Mouse (Mus musculus): ENCODE data around the gene Sucnr1. TPM values are rescaled to one million over a fixed set of nuclear protein-coding genes. Genes with fewer than 3 reads are reported as not detected.

Gene Sucnr1
- polyA plus RNA-seq (2012; rRNA removed), result 0.04 and 0.11 TPM in 2 replicates
- 0.40 TPM in 1 of 2 replicates, not detected in the other for polyA plus RNA-seq (2014; fragmentation: Nextera tagmentation; extraction: Ambion mirVana)

GRCm38 (mm10) chr3:60081648-60082047 is at the start of gene Sucnr1:
Sucnr1 (plus strand) TSS chr3:60081869.
- no peak within 1 kb of the TSS for H3K27ac ChIP-seq
- DNase-seq (ENCODE audit: low read depth in 3 of 3, low spot score in 3 of 3) (no peak), ATAC-seq (ENCODE audit: insufficient read depth) (no peak)
- H3K27me3 ChIP-seq (ENCODE audit: control insufficient read depth, insufficient read depth, low read length), result no peaks in the 10 kb centered on the region
- H3K4me3 ChIP-seq (ENCODE audit: insufficient read depth in 1 of 2, low read depth in 2 of 2, low read length in 2 of 2), result no peak within 1 kb of the TSS
- H3K9ac ChIP-seq (replicated peaks), result no peak within 1 kb of the TSS
- peaks cover 0 to 8% of the 10 kb centered on the region in 2 experiments; a peak in 1 of 4 replicates for H3K4me1 ChIP-seq (replicated peaks; ENCODE audit: control insufficient read depth in 2 of 2, insufficient read depth in 2 of 2, low read length in 1 of 2)
- no peaks in the 10 kb centered on the region for H3K9me3 ChIP-seq (ENCODE audit: control insufficient read depth, low read length)
- TF ChIP-seq CTCF (IDR thresholded peaks at IDR 0.05; ENCODE audit: low read depth) (no peak), EP300 (IDR thresholded peaks at IDR 0.05; ENCODE audit: low read depth) (no peak)
- WGBS (ENCODE audit: insufficient replicate concordance), result 39% methylated on average over 4 of the region's 4 CpGs
- H3K4me2 ChIP-seq (ENCODE audit: low read depth), result no peak within 1 kb of the TSS
- no peaks in the 10 kb centered on the region for H3K36me3 ChIP-seq (replicated peaks; ENCODE audit: control insufficient read depth, insufficient read depth, low read depth)

GRCm38 (mm10) chr3:60046221-60046913 is 35.3 kb upstream of the Sucnr1 start:
- Histone ChIP-seq H3K4me1 (replicated peaks; ENCODE audit: control insufficient read depth in 2 of 2, insufficient read depth in 2 of 2, low read length in 1 of 2) (no peaks in the 10 kb centered on the region), H3K27ac (no peak overlapping the region), H3K4me3 (ENCODE audit: insufficient read depth in 1 of 2, low read depth in 2 of 2, low read length in 2 of 2) (no peak overlapping the region), H3K4me2 (ENCODE audit: low read depth) (no peak overlapping the region), H3K36me3 (replicated peaks; ENCODE audit: control insufficient read depth, insufficient read depth, low read depth) (no peaks in the 10 kb centered on the region), H3K9ac (replicated peaks) (no peak overlapping the region), H3K9me3 (ENCODE audit: control insufficient read depth, low read length) (no peaks in the 10 kb centered on the region), H3K27me3 (ENCODE audit: control insufficient read depth, insufficient read depth, low read length) (no peaks in the 10 kb centered on the region)
- WGBS (ENCODE audit: insufficient replicate concordance), result 58% methylated on average over 3 of the region's 3 CpGs
- DNase-seq (ENCODE audit: low read depth in 3 of 3, low spot score in 3 of 3) (no peak), ATAC-seq (ENCODE audit: insufficient read depth) (no peak)
- TF ChIP-seq CTCF (IDR thresholded peaks at IDR 0.05; ENCODE audit: low read depth), result no peak

GRCm38 (mm10) chr3:60053231-60053927 is 28.3 kb upstream of the Sucnr1 start:
- no peak for ATAC-seq (ENCODE audit: insufficient read depth)
- H3K4me2 ChIP-seq (ENCODE audit: low read depth), result no peak overlapping the region

GRCm38 (mm10) chr3:60053931-60054330 is 27.7 kb upstream of the Sucnr1 start:
- DNase-seq (ENCODE audit: low read depth in 3 of 3, low spot score in 3 of 3) (no peak), ATAC-seq (ENCODE audit: insufficient read depth) (no peak)

More at GRCm38 (mm10) chr3:60053231-60053927, 28.3 kb upstream of the Sucnr1 start:
- WGBS (ENCODE audit: insufficient replicate concordance), result 32% methylated on average over 3 of the region's 3 CpGs
- TF ChIP-seq CTCF (IDR thresholded peaks at IDR 0.05; ENCODE audit: low read depth) (no peak), EP300 (IDR thresholded peaks at IDR 0.05; ENCODE audit: low read depth) (no peak)
- H3K4me1 ChIP-seq (replicated peaks; ENCODE audit: control insufficient read depth in 2 of 2, insufficient read depth in 2 of 2, low read length in 1 of 2), result no peaks in the 10 kb centered on the region
- no peaks in the 10 kb centered on the region for H3K9me3 ChIP-seq (ENCODE audit: control insufficient read depth, low read length)
- H3K4me3 ChIP-seq (ENCODE audit: insufficient read depth in 1 of 2, low read depth in 2 of 2, low read length in 2 of 2), result no peak overlapping the region
- DNase-seq (ENCODE audit: low read depth in 3 of 3, low spot score in 3 of 3), result no peak
- H3K27me3 ChIP-seq (ENCODE audit: control insufficient read depth, insufficient read depth, low read length), result no peaks in the 10 kb centered on the region
- no peak overlapping the region for H3K9ac ChIP-seq (replicated peaks)
- no peak overlapping the region for H3K27ac ChIP-seq
- no peaks in the 10 kb centered on the region for H3K36me3 ChIP-seq (replicated peaks; ENCODE audit: control insufficient read depth, insufficient read depth, low read depth)

GRCm38 (mm10) chr3:60056451-60056850 is 25.2 kb upstream of the Sucnr1 start:
- no peak for DNase-seq (ENCODE audit: low read depth in 3 of 3, low spot score in 3 of 3)
- WGBS (ENCODE audit: insufficient replicate concordance), result 20% methylated on average over 3 of the region's 3 CpGs

More at GRCm38 (mm10) chr3:60053931-60054330, 27.7 kb upstream of the Sucnr1 start:
- no peaks in the 10 kb centered on the region for H3K27me3 ChIP-seq (ENCODE audit: control insufficient read depth, insufficient read depth, low read length)
- no peak overlapping the region for H3K4me3 ChIP-seq (ENCODE audit: insufficient read depth in 1 of 2, low read depth in 2 of 2, low read length in 2 of 2)
- WGBS (ENCODE audit: insufficient replicate concordance), result 78% methylated on average over 2 of the region's 2 CpGs
- no peak overlapping the region for H3K4me2 ChIP-seq (ENCODE audit: low read depth)
- no peaks in the 10 kb centered on the region for H3K36me3 ChIP-seq (replicated peaks; ENCODE audit: control insufficient read depth, insufficient read depth, low read depth)
- H3K9ac ChIP-seq (replicated peaks), result no peak overlapping the region
- no peak overlapping the region for H3K27ac ChIP-seq
- no peaks in the 10 kb centered on the region for H3K4me1 ChIP-seq (replicated peaks; ENCODE audit: control insufficient read depth in 2 of 2, insufficient read depth in 2 of 2, low read length in 1 of 2)
- TF ChIP-seq EP300 (IDR thresholded peaks at IDR 0.05; ENCODE audit: low read depth) (no peak), CTCF (IDR thresholded peaks at IDR 0.05; ENCODE audit: low read depth) (no peak)
- H3K9me3 ChIP-seq (ENCODE audit: control insufficient read depth, low read length), result no peaks in the 10 kb centered on the region

More at GRCm38 (mm10) chr3:60056451-60056850, 25.2 kb upstream of the Sucnr1 start:
- H3K4me1 ChIP-seq (replicated peaks; ENCODE audit: control insufficient read depth in 2 of 2, insufficient read depth in 2 of 2, low read length in 1 of 2), result no peaks in the 10 kb centered on the region
- no peaks in the 10 kb centered on the region for H3K9me3 ChIP-seq (ENCODE audit: control insufficient read depth, low read length)
- ATAC-seq (ENCODE audit: insufficient read depth), result no peak
- TF ChIP-seq CTCF (IDR thresholded peaks at IDR 0.05; ENCODE audit: low read depth) (peak; percentile 27; the same call in 1 of the 2 replicates), EP300 (IDR thresholded peaks at IDR 0.05; ENCODE audit: low read depth) (no peak)
- no peaks in the 10 kb centered on the region for H3K36me3 ChIP-seq (replicated peaks; ENCODE audit: control insufficient read depth, insufficient read depth, low read depth)
- no peaks in the 10 kb centered on the region for H3K27me3 ChIP-seq (ENCODE audit: control insufficient read depth, insufficient read depth, low read length)
- no peak overlapping the region for H3K27ac ChIP-seq
- no peak overlapping the region for H3K9ac ChIP-seq (replicated peaks)
- H3K4me3 ChIP-seq (ENCODE audit: insufficient read depth in 1 of 2, low read depth in 2 of 2, low read length in 2 of 2), result no peak overlapping the region
- no peak overlapping the region for H3K4me2 ChIP-seq (ENCODE audit: low read depth)

All from liver, embryonic 14.5 days (tissue).